Mouse (Mus musculus) CD4-positive, CD25-positive, alpha-beta regulatory T cell, adult 2 months (primary cell): ENCODE measurements around the gene Unc5c.

Experiments used
- DNase-seq: peaks from one replicate; pipeline ENCODE4 v3.0.0-alpha.2; 2012; ENCODE audit warnings: low read depth, low spot score

Gene Unc5c

DNA sequence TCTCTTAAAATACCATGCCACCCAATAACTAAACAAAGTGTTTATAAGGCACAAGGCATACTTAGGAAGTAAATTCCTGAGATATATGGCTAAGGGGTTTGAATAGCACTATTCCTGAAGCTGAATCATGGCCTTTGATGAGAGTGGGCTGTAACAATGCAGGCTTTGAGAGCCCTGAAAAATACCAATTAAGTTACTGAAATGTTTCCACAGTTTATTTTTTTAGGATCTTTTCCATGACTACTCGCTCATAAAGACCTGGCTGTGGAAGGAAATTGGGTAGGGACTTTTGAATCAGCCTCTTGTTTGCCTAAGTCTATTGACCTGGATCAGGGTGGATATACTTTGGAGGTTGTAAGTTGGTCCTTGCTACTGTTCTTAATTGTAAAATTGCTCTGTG, 44.8 kb downstream of the Unc5c start:
- DNase-seq, result no peak

DNA sequence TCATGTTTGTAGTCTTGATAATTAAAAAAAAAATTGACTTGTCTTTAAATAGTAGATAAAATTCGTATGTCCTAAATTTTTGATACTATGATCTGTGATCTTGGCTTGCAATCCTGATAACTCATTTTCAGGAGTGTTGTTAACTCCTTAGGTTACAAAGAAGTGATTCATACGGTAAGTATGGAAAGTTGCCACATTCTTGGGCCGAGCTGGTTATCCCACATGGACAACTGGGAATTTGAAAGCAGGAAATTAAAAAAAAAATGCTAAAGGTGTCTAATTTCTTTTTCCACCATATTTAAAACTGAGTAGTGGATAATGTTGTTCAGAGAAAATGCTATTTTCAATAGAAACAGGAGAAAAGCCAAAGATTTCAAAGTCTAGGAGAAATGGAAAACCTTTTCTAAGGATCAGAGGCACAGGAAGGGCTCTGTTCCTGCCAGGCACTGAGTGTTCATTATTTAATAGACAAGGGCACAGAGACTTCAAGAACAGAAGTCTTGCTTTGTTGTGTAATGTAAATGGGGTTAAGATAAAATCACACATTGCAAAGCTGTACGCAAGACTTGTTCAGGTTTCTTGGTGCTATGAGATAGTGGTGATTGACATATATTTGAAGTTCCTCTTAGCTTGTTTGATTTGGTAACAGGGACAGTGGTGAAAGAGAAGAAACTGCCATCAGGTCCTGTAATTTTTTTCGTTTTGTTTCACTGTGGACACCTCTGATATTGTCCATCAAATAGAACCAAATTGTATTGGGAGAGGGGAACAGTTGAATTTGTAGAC, 46.4 kb downstream of the Unc5c start:
- DNase-seq, result no peak

DNA sequence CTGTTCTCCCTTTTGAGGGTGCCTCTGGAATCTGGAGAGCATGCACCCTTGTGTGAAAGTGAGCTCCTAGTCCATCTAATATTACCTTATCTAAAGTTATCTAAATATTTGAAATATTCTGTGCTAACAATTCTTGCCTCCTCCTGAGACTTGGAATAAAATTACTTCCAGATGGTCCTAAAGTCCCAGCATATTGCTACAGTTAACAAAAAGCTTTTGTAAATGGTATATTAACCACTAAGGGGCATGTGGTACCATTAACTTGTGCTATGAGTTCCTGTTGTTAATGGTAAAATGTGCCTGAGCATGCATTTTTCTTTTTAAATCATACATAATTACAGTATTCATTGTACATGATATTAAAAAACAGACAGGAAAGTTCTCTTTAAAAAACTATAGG, 63.7 kb downstream of the Unc5c start:
- DNase-seq, result no peak

DNA sequence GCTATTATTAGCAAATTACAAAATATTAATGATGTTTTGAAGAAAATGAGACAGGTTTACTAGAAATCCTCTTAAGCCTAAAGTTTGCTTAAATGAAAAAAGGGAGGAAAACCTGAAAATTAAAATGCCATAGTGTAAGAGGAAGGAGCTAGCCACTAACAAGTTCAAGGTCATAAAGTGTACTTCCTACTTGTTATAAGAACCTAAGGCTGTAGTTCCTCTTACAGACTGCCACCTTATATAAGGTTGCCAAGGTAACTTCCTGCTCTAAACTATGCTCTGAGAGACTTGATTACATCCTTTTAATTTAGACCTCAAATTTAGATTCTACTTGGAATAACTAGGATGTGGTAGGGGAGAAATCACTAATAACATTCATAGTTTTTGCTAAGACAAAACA, 64.6 kb downstream of the Unc5c start:
- no peak for DNase-seq

DNA sequence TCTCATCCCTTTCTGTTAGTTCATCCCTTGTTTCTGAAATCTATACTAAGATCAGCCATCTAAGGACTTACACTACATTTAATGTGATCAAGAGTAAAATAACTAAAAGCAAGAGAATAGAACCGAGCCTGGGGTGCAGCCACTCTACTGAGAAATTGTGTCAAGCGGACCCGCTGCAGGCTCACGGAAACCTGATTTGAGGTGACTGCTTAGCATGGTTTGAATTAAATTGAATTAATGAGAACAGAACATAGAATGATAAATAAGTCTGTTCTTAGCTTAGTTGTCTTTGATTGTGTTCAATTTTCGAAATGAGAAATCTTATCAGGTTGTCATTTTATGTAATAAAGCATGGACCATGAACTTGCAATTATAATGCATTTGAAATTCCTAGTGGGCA, 68.8 kb downstream of the Unc5c start:
- no peak for DNase-seq

DNA sequence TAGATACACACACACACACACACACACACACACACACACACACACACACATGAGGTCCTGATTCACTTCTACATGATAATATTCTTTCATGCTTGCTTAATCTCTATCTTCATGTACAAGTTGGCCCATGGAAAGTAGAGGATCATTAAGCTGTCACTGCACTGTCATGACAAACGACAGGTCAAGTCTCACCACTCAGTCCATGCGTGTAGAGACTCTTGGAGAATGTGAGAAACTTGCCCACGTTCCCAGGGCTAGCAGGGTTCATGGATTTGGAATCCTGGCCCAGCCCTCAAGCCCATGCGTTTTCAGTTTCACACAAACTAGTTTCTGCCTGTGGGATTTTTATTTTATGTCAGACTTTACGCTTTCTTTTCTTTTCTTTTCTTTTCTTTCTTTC, 71.8 kb downstream of the Unc5c start:
- no peak for DNase-seq

DNA sequence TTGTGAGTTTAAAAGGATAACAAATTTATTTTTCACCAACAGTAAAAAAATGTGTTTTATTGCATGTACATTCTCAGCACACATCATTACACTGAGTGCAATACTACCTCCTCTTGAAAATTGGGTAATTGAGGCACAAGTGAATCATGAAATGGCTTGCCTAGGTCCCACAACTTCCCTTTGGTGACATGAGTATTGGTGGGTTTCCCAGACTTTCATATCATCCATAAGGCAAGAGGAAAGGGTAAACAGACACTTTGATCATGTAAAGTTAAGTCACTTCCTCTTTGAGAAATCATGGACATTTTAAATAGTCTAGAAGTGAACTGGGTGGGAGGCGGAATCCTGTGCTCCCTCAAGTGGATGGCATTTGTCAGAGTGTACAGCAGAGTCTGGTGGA, 73.1 kb downstream of the Unc5c start:
- no peak for DNase-seq

DNA sequence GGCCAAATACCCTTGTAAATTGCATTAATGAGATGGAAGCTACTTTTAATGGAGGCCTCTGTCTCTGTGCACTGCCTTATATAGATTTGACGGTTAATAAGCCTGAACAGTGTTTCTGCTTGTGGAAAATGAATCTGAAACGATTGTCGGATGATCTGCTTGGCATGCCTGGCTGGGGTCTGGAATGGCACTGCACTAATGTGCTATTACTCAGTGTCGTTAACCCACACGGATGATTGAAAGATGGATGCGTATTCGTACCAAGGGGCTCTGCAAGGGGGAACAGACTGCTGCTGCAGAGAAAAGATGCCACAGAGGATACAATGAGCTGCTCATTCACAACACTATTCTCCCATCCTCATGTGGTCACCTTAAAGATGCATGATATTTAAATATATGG, 75.7 kb downstream of the Unc5c start:
- DNase-seq, result no peak

DNA sequence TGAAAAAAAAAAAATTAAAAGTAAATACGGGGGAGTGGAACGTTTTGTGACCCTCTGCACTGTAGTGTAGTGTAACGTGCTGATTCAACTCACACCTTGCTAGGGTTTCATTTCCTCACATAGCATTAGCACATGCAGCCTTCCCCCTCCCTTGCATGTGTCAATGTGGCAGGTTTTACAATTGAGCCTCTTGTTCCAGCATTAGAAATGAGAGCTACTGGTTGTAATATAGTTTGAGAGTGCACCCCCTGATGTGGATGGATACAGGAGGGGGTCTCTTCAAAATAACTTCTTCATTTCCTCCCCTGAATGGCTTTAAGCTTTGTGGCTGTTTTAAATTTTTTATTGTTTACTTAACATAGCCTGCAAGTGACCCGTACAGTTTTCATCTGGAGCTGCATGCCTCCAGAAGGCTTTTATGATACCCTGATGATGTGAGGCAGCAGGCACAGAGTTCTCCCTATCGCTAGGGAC, 82.4 kb downstream of the Unc5c start:
- DNase-seq, result no peak

DNA sequence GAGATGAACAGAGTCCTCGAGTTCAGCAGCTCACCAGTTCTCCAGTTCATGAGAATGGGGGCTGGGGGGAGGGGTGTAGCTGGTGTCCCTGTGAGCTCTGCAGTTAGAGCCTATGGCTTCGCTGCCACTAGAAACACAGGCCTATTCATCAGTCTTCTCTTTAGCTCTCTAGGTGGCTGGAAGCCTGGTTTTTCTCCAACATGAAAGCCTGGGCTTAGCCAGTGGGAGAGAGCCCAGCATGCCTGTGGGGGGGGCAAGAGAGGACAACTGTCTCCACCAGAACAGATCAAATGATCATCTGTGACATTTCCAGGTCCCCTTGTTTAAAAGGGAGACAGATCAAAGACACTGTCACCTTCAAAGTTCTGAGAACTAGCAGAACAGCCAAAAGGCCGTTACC, 84.6 kb downstream of the Unc5c start:
- DNase-seq, result no peak

DNA sequence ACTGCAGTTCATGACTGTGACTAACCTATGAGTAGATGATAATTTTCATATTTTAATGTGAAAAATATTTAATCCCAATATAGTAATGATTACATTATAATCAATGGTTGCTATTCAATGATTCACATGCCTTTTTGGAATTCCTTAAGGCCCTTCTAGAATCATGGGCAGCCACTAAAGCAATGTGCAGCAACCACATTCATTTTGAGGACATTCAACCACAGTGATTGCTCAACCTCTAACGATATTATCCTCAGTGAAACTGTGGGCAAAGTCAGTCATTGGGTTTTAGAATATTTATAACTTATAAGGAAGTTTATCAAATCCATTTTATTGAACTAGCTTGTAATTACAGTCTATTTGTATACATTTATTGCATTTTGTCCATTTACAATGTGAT, 87.9 kb downstream of the Unc5c start:
- no peak for DNase-seq

DNA sequence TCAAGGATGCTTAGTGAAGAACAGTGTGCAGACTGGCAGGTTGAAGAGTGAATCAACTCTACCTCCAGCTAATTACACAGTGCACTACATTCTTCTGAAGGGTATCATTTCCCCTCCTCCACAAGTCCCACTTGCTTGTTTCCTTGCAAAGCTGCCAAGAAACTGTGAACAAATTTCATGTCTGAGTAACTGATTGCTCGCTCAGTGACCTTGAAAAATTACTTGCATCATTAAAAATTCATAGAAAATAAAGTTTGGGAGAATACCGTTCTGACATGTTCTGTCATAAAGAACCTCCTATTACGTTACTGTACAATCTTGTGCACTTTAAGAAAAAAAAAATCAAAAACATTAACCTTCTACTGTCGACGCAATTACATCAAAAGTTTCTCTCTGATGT, 92.1 kb downstream of the Unc5c start:
- no peak for DNase-seq

DNA sequence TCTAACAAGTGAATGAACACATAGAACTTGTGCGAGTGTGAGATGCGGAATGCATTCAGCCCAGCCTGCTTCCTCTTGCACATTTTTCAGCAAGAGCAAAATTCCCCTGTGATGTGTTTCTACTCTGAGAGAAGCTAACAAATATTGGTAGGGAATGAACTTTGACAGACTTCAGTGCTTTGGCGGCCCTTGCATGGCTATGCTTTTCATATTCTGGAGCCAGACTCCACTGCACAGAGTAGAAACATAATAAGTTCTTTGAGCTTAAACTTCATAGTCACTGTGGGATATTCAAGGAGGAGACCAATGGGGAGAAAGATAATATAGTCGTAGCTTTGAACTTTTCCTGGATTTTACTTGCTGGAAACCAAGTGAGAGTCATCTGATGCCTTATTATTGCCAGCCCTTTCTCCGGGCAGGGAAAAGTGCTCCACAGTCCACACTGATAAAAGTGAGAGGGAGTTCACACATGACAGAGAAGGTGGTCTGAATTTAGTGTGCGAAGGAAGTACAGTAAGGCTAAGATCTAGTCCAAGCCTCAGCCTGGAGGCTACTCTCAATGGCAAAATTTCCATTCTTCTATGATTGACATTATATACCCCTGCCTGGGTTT, 110.2 kb downstream of the Unc5c start:
- DNase-seq, result no peak

DNA sequence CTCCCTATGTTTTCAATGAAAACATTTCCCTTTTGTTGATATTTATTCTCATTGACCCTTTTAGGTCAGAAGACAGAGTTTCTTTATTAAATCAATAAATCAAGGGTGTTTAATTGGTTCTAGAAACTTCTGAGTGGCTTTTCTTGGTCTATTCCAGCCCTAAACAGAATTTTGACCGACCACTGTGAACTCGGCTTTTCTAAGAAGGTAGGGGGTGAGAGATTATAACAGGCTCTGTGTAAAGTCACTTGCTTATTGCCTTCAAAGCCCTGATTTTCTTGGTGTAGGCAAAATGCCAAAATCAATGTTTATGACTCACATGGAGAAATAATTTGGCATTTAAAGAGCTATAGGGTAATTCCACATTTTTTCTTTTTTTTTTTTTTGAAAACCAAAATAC, 112.4 kb downstream of the Unc5c start:
- DNase-seq, result no peak

DNA sequence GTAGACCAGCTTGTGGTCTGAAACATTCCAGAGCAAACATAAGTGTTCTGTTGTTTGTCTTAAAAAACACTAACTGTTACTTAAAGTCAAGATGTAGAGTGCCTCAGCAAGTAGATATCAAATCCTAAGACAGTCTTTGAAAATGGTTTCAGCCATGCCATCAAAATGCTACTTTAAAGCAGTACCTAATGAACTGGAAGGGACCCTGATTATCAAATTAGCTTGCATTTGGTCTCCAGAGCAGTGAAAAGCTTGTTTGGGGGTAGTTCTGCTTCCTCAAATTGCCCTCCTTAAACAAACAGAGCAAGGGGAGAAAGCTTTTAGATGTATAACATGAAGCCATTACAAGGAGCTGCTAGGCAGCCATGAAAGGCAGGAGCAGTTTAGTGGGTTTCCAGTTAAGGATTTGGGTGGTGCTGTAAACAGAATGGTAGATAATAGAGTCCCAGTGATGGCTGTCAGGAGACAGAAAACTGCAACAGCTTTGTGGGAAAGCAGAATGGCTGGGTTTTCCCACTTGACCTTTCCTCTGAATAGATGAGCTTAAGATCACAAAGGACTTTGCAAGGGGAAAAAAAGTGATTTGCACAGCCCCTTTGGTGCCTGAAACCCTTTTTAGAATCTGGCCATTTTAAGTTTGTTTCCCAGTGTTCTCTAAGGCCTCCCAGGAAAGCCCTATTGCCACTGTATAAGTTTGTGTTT, 116.3 kb downstream of the Unc5c start:
- DNase-seq, result no peak

DNA sequence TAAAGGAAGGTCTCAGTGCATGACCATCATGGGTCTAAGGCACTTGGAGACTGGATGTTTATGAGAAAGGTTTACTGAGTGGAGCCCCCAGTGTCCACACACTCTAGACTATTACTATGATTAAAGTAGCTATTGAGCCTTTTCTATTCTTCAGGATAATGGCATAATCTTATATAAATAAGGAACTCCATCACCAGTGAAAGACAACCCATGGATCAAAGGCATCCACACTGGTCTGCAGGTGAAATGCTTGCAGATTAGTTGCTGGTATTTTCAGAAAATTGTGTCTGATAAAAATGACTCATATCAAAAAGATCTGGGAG, 116.8 kb downstream of the Unc5c start:
- no peak for DNase-seq

DNA sequence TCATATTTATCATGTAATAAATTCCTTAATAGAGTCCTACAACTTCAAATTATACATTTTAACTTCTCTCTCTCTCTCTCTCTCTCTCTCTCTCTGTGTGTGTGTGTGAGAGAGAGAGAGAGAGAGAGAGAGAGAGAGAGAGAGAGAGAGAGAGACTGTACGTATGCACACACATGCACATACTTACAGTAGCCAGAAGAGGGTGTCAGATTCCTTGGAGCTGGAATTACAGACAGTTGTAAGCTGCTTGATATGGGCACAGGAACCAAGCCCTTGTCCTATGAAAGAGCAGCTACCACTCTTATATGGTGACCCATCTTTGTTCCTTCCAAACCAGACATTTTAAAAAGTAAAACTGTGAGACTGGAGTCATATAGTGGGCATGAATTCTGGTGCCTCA, 118.2 kb downstream of the Unc5c start:
- DNase-seq, result no peak

DNA sequence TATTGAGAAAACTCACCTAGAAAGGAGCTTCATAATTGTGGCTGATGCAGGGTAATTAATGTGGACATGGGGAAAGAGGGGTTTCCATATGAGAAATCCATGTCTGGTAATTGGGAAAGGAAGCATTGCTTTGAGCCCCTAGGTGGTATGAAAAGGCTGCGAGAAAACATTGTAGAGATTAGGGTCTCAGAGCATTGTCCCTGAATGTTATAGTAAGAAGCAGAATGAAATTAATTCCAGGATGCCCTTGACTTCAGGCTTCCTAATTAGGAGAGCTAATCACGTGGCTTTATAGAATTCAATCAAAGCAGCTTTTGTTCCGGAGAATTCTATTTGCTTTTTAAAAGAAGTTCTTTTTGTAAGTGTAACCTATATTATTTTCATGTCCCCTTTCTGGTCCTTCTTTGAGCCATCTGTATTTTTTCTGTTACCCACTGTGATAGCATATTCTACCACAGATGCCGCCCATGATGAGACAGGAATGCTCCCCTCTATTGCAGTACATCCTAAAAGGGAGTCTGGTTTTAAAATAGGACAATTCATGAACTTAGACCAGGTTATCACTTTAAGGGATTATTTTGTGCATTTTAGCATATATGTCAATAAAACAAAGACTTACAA, 124.5 kb downstream of the Unc5c start:
- DNase-seq, result no peak

DNA sequence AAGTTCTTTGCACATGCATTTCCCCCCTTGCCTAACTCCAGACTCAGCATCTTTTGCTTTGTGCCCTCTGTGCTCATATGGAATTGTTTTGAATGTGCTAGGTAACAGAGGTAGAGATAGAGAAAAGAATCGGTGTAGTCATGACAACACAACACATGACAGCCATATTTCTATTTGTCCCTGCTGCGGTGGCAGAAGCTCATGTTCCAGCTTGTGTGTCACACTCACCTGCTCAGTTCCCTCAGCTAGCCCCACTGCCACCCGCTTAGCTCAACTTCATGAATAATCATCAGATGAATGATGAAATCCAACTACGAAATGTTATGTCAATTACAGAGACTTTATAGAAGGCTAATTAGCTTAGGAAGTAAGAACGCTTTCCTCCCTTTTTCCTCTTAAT, 128.2 kb downstream of the Unc5c start:
- DNase-seq, result no peak

DNA sequence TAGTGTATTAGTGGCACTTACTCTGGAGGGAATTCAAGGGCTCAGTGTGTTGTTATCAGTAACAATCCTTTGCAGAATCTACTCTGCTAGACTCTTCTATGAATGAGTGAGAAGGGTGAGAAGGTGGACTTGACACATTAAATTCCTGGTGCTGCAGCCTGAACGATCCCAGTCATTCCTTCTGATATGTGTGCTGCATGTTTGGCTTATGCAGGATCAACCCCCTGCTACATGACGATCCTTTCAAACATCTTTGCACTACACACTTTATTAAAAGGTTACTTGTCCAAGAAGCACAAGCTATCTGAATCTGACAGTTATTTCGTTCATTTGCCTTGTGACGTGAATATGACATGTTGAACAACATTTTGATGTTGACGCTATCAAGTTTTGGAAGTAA, 129.1 kb downstream of the Unc5c start:
- no peak for DNase-seq

DNA sequence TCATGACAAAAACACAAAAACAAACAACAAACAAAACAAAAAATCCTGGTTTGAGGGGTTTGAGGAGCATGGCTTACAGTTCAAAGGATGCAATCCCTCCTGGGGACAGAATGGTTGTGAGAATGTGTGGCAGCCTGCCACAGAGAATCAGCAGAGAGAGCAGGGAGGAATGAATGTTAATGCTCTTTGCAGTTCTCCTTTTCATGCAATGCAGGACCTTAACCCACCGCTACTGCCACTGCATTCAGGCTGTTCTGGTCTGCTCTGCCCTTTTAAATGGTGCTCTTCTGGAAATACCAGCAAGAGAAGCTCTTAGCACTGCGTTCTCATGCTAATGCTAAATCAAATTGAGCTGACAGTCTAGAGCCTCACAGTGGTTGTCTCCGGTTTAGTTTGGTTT, 130.1 kb downstream of the Unc5c start:
- no peak for DNase-seq

DNA sequence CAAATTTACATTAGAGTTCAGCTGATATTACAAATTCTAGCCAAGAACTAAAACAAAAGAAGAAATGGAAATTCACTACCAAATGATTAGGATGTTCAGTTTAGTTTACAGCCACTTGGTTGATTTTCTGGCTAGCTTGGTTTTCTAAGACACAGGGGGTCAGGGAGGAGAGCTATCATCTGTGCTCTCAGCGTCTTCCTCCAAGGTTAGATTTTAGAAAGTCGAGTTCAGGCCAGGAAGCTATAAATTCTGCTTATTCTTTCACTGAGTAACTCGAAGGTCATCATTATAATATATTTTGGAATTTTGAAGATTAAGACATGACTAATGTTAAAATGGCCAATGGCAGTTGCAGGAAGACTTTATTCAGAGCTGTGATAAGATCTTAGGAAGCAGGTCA, 131.4 kb downstream of the Unc5c start:
- DNase-seq, result no peak

DNA sequence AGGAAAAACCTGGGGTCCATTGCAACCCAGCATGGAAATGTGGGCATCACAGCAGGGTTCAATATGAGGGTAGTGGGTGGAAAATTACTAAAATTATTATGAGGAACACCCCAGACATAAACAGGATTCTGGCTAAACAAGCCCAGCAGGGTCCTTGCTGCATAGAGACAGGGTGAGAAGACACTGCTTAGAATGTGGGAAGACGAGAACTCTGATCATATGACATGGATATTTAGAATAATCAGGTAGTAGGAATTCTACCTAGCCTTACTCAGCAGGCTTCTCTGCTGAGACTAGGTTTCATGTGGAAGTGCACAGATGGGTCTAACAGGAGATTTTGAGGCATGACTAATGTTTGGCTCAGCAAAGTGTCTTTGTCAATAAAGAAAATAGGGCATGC, 131.9 kb downstream of the Unc5c start:
- DNase-seq, result no peak
